Mouse (Mus musculus) kidney, postnatal 25 days (tissue): ENCODE measurements around the gene Wasf2.

ENCODE experiments used
- DNase-seq, 2 experiments: peaks; one replicate each; pipeline ENCODE4 v3.0.0; 2021; ENCODE audit warnings: mixed read lengths in 2 of 2

The Wasf2 gene

GRCm38 (mm10) chr4:133175998-133176760, 45.9 kb downstream of the Wasf2 start:
- peak in 1 of 2 experiments; percentile 73 for DNase-seq

- DNase-seq: no peak
Observed at GRCm38 (mm10) chr4:133176761-133177403, 46.6 kb downstream of the Wasf2 start.

GRCm38 (mm10) chr4:133178305-133178704, 48.0 kb downstream of the Wasf2 start:
- no peak for DNase-seq

- no peak for DNase-seq
Observed at GRCm38 (mm10) chr4:133179258-133179657, 49.0 kb downstream of the Wasf2 start.

- no peak for DNase-seq
Observed at GRCm38 (mm10) chr4:133182439-133183033, 52.2 kb downstream of the Wasf2 start.

- DNase-seq: no peak
Observed at GRCm38 (mm10) chr4:133184031-133184897, 54.0 kb downstream of the Wasf2 start.

- DNase-seq: peak in 1 of 2 experiments; percentile 58
Observed at GRCm38 (mm10) chr4:133184898-133185665, 54.8 kb downstream of the Wasf2 start.

- DNase-seq: no peak
Observed at GRCm38 (mm10) chr4:133185893-133186292, 55.6 kb downstream of the Wasf2 start.

- DNase-seq: no peak
Observed at GRCm38 (mm10) chr4:133186856-133187255, 56.6 kb downstream of the Wasf2 start.

- peak; percentile 52 to 76 for DNase-seq
Observed at GRCm38 (mm10) chr4:133189396-133189795, 59.1 kb downstream of the Wasf2 start.

- DNase-seq: no peak
Observed at GRCm38 (mm10) chr4:133194482-133194881, 64.2 kb downstream of the Wasf2 start.

- DNase-seq: no peak
Observed at GRCm38 (mm10) chr4:133195014-133195413, 64.7 kb downstream of the Wasf2 start.

GRCm38 (mm10) chr4:133196136-133196535, 65.8 kb downstream of the Wasf2 start:
- no peak for DNase-seq

GRCm38 (mm10) chr4:133196852-133197251, 66.5 kb downstream of the Wasf2 start:
- DNase-seq: peak in 1 of 2 experiments; percentile 76

GRCm38 (mm10) chr4:133197355-133197754, 67.0 kb downstream of the Wasf2 start:
- DNase-seq: no peak

- DNase-seq: peak; percentile 64 to 89
Observed at GRCm38 (mm10) chr4:133197801-133198286, 67.5 kb downstream of the Wasf2 start.

- DNase-seq: no peak
Observed at GRCm38 (mm10) chr4:133198337-133199180, 68.3 kb downstream of the Wasf2 start.

GRCm38 (mm10) chr4:133199743-133200142, 69.4 kb downstream of the Wasf2 start:
- DNase-seq: no peak

- DNase-seq: peak; percentile 54 to 83
Observed at GRCm38 (mm10) chr4:133200343-133200742, 70.0 kb downstream of the Wasf2 start.

- peak; percentile 85 to 90 for DNase-seq
Observed at GRCm38 (mm10) chr4:133201006-133201771, 70.9 kb downstream of the Wasf2 start.
